Mouse (Mus musculus) kidney, embryonic 15.5 days (tissue): ENCODE results near the gene Tssc4. TPM values are rescaled to one million over a fixed set of nuclear protein-coding genes. Genes with fewer than 3 reads are reported as not detected.

ENCODE experiments used
- ATAC-seq: fragments of 200-750 bp; cut with Nextera tagmentation; replicated peaks from 2 replicates; pipeline ENCODE4 v1.8.0; 2017; ENCODE audit warnings: moderate TSS enrichment; ENCODE audit not compliant: low FRiP score
- H3K27ac ChIP-seq: fragments of 300-500 bp; sonication (generic); 2 replicates; pipeline ENCODE4 v1.5.1; 2015; ENCODE audit warnings: mild to moderate bottlenecking, inconsistent platforms
- H3K27me3 ChIP-seq: fragments of 300-500 bp; sonication (generic); 2 replicates; pipeline ENCODE4 v1.6.1; 2015; ENCODE audit warnings: inconsistent platforms
- H3K36me3 ChIP-seq: fragments of 300-500 bp; sonication (generic); 2 replicates; pipeline ENCODE4 v1.6.1; 2015; ENCODE audit warnings: inconsistent platforms
- H3K4me1 ChIP-seq: fragments of 300-500 bp; sonication (generic); 2 replicates; pipeline ENCODE4 v1.6.1; 2015; ENCODE audit warnings: inconsistent platforms
- H3K4me2 ChIP-seq: fragments of 300-500 bp; sonication (generic); 2 replicates; pipeline ENCODE4 v1.6.1; 2015; ENCODE audit warnings: moderate library complexity, mild to moderate bottlenecking, inconsistent platforms
- H3K4me3 ChIP-seq: fragments of 300-500 bp; sonication (generic); replicated peaks from 2 replicates; pipeline ENCODE4 v1.5.1; 2015; ENCODE audit warnings: mild to moderate bottlenecking, inconsistent platforms
- H3K9ac ChIP-seq: fragments of 300-500 bp; sonication (generic); 2 replicates; pipeline ENCODE4 v1.6.1; 2015; ENCODE audit warnings: mild to moderate bottlenecking, inconsistent platforms
- H3K9me3 ChIP-seq: fragments of 300-500 bp; sonication (generic); replicated peaks from 2 replicates; pipeline ENCODE4 v1.6.1; 2016; ENCODE audit warnings: inconsistent platforms
- WGBS: fragments of 180-500 bp; shearing (Covaris S2); methylation state at CpG from one replicate; pipeline ENCODE4 v1.1.7; 2015; ENCODE audit warnings: mixed read lengths; 5-methylcytosine and 5-hydroxymethylcytosine counted together
- polyA plus RNA-seq: library from polyadenylated mRNA; unstranded; fragments of >200 nt; fragmentation: Nextera tagmentation; extraction: Ambion mirVana; gene quantifications from 2 replicates; pipeline ENCODE4 v1.2.1, GENCODE M21; 2015

Gene Tssc4
- polyA plus RNA-seq, 1 experiment from 2014 or later: 105 TPM

DNA sequence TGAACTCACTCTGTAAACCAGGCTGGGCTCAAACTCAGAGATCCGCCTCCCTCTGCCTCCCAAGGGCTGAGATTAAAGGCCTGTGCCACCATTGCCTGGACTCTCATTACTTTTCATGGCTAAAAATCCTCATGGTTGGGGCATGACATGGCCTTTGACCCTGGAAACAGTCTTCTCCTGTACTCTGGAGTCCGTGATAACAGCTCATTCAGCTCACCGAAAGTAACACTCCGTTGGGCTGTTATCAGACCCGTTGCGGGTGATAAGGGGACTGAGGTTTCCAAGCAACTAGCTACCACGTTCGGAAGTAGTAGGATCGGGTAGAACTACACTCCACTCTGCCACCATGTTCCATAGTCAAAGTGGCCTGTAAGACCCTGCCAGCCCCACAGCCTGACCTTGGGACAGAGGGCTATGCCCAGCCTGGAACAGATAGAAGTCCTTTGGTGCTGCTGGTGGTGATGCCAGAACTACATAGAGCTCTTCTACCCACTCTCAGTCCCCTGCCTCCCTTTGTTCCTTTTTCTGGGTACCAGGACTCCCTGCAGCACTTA lies 11.3 kb upstream of the Tssc4 start:
- no peak for ATAC-seq
- Histone ChIP-seq H3K36me3 (peaks cover 34% of the 10 kb centered on the region), H3K9ac (no peak overlapping the region), H3K4me3 (no peak overlapping the region), H3K4me1 (peaks cover 58% of the 10 kb centered on the region), H3K27me3 (no peaks in the 10 kb centered on the region), H3K27ac (peak overlapping the region; percentile 72), H3K9me3 (no peaks in the 10 kb centered on the region), H3K4me2 (peak overlapping the region; percentile 20)
- WGBS: 66% methylated on average over 9 of the region's 9 CpGs

DNA sequence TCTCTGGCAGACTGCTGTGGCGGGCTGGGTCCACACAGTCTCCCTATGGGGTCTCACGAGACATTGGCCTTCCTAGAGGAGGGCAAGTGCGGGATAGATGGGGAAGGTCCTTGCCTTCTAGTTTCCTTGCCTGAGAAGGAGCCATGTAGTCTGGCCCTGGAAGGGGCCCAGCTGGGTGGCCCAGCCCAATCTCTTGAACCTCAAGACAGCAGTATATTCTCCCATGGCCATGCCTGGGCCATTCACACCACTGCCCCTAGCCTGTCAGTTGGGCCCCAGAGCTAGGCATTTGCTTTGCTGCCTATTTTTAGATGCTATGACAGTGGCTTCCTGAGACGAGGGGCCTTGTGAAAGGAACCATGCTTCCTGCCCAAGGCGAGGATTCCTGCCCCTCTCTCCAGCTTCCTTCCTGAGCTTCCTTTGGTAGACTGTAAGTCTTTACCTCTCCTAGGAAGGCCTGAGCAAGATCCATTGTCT lies 10.8 kb upstream of the Tssc4 start:
- H3K36me3 ChIP-seq: peaks cover 39% of the 10 kb centered on the region
- peak overlapping the region; percentile 20; the same call in 1 of the 2 replicates for H3K4me2 ChIP-seq
- no peak for ATAC-seq

DNA sequence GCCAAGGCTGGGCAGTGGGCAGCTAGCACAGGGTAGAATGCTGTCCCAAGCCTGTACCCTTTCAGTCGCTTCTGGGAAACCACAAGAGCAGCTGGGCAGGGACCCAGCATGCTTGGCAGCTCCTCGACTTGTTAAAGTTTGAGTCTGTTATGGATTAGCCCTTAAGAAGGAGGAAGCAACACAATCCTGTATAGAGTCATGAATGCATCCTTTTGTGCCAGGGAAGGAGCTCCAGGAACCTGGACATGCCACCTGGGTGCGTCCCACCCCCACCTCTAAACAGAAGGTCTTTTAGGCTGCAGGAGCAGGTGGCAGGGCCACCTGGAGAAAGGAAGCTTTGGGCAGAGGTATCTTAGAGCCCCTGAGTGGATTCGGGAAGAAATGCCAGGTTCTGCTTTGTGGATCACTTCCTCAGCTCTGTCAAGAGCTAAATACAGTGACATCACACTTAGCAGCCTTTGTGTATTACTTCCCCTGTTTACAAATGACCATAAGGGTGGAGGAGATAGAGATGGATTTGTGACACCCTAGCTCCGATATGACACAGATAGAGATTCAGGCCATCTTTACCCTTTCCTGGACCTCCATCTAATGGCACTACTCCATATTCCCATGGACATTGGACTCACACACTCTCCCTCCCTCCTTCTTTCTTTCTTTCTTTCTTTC lies 9.7 kb upstream of the Tssc4 start:
- H3K4me3 ChIP-seq: no peak overlapping the region
- ATAC-seq: no peak
- peaks cover 50% of the 10 kb centered on the region for H3K36me3 ChIP-seq
- peak overlapping the region; percentile 72 for H3K27ac ChIP-seq
- peaks cover 49% of the 10 kb centered on the region for H3K4me1 ChIP-seq
- no peak overlapping the region for H3K9ac ChIP-seq
- no peaks in the 10 kb centered on the region for H3K9me3 ChIP-seq
- peak overlapping the region; percentile 20; the same call in 1 of the 2 replicates for H3K4me2 ChIP-seq
- H3K27me3 ChIP-seq: no peaks in the 10 kb centered on the region
- WGBS: 71% methylated on average over 5 of the region's 5 CpGs

More for the DNA sequence above, 10.8 kb upstream of the Tssc4 start:
- H3K9me3 ChIP-seq: no peaks in the 10 kb centered on the region
- no peak overlapping the region for H3K4me3 ChIP-seq
- H3K27me3 ChIP-seq: no peaks in the 10 kb centered on the region
- peak overlapping the region; percentile 72 for H3K27ac ChIP-seq
- no peak overlapping the region for H3K9ac ChIP-seq
- peaks cover 58% of the 10 kb centered on the region for H3K4me1 ChIP-seq
- 67% methylated on average over 5 of the region's 5 CpGs for WGBS

DNA sequence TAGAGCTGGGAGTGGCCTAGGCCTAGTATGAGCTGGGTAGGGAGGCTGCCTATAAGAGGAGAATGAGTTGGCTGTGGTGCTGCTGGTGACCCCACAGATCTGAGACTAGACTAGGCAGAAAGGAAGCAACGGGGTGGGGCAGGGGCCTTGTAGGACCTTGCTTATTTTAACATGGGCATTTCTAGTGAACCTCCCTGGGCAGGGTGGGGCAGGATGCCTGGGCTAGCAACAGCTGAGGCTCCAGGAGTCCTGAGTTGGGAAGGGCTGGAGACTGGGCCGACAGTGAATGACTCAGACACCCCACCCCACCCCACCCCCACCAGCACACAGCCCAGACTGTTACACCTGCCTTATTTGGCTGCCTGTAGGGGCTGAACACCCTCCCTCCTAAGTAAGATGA lies 6.3 kb upstream of the Tssc4 start:
- H3K36me3 ChIP-seq: peaks cover 76% of the 10 kb centered on the region
- 81% methylated on average over 2 of the region's 2 CpGs for WGBS
- ATAC-seq: no peak

DNA sequence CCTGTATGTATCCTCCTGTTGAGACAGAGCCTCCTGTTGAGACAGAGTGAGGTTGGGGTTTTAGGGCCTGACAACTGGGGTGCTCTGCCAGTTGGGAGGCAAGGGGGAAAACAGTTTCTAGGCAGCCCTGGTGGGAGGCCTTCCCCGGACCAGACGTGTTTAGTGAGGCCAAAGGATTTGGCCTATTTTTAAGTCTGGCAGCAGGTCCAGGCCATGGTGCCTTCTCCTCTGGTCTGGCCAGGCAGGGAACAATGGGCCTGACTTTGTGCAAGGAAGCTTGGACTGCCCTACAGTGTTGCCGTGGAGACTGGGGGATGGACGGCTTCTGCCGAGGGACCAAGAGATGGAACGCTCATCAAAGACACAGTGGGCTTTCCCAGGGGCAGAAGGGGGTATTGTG lies 4.8 kb upstream of the Tssc4 start:
- no peak overlapping the region for H3K4me3 ChIP-seq
- no peak overlapping the region for H3K9ac ChIP-seq
- ATAC-seq: no peak
- H3K4me1 ChIP-seq: peaks cover 13% of the 10 kb centered on the region
- H3K36me3 ChIP-seq: peaks cover 84% of the 10 kb centered on the region
- no peak overlapping the region for H3K4me2 ChIP-seq
- no peaks in the 10 kb centered on the region for H3K27me3 ChIP-seq
- 79% methylated on average over 6 of the region's 6 CpGs for WGBS
- no peaks in the 10 kb centered on the region for H3K9me3 ChIP-seq
- H3K27ac ChIP-seq: no peak overlapping the region

More for the DNA sequence above, 6.3 kb upstream of the Tssc4 start:
- Histone ChIP-seq H3K9me3 (no peaks in the 10 kb centered on the region), H3K4me2 (no peak overlapping the region), H3K27me3 (no peaks in the 10 kb centered on the region), H3K4me1 (peaks cover 16% of the 10 kb centered on the region), H3K4me3 (no peak overlapping the region), H3K27ac (no peak overlapping the region), H3K9ac (no peak overlapping the region)

DNA sequence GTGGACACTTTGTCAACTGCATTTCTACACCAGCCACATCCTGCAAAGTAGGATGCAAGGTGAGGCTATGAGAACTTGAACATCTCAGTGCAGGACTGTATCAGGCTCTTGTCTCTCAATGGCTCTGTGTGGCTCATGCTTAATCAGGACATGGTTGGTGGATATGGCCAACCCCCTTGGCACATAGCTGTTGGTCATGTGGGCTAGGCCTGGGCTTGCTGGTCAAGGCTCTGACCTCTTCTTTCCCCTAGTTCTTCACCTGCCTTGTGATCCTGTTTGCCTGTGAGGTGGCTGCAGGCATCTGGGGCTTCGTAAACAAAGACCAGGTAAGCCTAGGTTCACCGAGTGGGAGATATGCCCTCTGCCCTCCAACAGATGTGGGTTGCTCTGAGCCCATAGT lies 3.4 kb upstream of the Tssc4 start:
- Histone ChIP-seq H3K36me3 (peaks cover 79% of the 10 kb centered on the region), H3K4me3 (no peak overlapping the region), H3K4me2 (no peak overlapping the region), H3K27ac (no peak overlapping the region), H3K4me1 (peaks cover 20% of the 10 kb centered on the region), H3K9ac (no peak overlapping the region), H3K27me3 (no peaks in the 10 kb centered on the region), H3K9me3 (no peaks in the 10 kb centered on the region)
- ATAC-seq: no peak
- 95% methylated on average over 2 of the region's 2 CpGs for WGBS

DNA sequence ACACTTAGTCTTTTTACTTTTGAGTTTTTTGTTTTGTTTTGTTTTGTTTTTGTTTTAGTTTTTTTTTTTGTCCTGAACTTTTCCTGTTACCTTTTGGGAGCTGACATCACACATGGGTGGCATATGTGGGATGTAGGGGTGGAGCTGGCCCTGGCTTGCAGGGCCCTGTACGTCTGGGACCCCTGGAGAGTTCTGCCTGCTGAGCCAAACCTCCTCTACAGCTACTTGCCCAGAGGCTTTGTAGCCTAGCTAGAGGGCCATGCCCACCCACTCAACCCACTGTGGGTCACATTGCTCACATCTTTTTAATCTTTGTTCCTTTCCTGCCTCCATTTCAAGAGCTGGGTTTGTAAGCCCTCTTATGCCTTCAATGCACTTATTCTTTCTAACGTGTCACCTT lies 1.6 kb upstream of the Tssc4 start:
- Histone ChIP-seq H3K4me3 (no peak overlapping the region), H3K4me1 (peaks cover 27% of the 10 kb centered on the region), H3K27me3 (no peaks in the 10 kb centered on the region), H3K9ac (no peak overlapping the region), H3K27ac (peak overlapping the region; percentile 96), H3K9me3 (no peaks in the 10 kb centered on the region), H3K36me3 (peaks cover 72% of the 10 kb centered on the region), H3K4me2 (no peak overlapping the region)
- no peak for ATAC-seq
- 84% methylated on average over 2 of the region's 2 CpGs for WGBS

DNA sequence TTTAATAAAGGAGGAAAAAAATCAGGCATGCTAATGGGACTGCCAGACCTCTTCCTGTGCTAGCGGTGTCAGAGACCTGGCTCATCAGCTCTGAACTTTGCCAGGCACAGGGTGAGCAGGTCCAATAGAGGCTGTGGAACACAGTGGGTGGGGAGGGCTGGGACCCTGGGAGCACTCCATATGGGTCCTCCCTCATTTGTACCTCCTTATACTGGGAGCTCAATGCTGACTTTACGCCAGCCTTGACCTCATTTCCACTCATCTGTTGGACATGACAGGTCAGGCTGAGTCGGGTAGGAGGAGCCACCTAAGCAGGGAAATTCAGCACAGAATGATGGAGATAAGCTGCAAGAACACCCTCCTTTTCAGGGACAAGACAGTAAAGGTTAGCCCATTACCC lies 1.2 kb upstream of the Tssc4 start:
- H3K27me3 ChIP-seq: no peaks in the 10 kb centered on the region
- H3K4me2 ChIP-seq: peak overlapping the region; percentile 65
- no peaks in the 10 kb centered on the region for H3K9me3 ChIP-seq
- WGBS: 82% methylated on average over 3 of the region's 3 CpGs
- ATAC-seq: no peak
- peaks cover 67% of the 10 kb centered on the region for H3K36me3 ChIP-seq
- peak overlapping the region; percentile 96 for H3K27ac ChIP-seq
- H3K4me3 ChIP-seq: no peak overlapping the region
- H3K4me1 ChIP-seq: peaks cover 27% of the 10 kb centered on the region
- H3K9ac ChIP-seq: no peak overlapping the region

DNA sequence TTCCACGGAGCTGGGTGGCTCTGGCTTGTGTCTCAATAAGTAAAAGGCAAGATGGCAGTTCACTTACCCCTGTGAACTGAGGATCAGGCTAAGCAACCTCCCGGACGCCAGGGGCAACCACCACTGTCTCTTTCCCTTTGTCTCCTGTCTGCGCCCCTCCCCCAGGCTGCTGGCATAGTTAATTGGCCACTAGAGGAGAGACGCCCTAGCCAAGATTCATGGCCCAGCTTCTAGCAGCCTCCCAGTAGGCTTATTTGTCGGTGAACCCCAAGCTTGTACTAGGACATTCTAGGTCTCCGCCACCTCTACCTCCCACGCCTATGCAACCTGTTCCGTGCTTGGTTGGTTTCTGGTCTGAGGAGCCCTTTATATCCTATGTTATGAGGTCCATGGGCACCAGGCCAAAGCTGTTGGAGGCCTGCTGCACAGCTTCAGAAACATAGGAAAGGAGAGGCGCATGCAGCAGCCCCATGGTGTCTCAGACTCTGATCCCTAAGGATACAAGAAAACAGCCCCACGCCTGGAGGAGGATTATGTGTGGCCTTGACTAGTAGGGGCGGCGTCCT lies 650 bp upstream of the Tssc4 start:
- peak; percentile 12 for ATAC-seq

DNA sequence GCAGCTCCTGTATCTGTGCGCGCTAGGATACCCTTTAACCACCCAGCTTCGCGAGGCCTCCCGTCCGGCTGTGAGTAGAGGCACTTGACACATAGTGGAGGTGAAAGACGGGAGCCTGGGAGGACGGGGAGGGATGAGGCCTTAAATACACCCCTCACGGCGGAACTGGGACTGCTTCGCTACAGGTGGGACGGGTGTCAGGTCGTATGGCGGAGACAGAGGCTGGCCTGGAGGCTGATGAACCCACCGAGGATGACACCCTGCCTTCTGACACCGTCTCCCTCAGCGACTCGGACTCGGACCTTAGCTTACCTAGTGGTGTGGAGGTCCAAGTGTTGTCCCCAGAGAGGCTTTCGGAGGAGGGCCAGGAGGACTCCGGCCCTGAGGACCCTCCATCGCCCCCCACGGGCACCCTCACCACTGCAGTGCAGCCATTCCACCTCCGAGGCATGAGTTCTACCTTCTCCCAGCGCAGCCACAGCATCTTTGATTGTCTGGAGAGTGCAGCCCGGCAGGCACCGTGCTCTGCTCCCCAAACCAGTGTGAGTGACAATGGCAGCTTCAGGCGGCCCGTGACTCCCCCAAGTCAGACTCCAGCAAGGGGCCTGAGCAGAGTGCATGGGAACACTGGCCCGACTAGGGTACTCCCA lies 827 bp downstream of the Tssc4 start:
- peak overlapping the region; percentile 97 for H3K4me2 ChIP-seq
- peaks cover 48% of the 10 kb centered on the region for H3K36me3 ChIP-seq
- H3K4me3 ChIP-seq: peak overlapping the region; percentile 71
- no peaks in the 10 kb centered on the region for H3K9me3 ChIP-seq
- ATAC-seq: no peak; the same call in 1 of the 2 replicates
- H3K27me3 ChIP-seq: no peaks in the 10 kb centered on the region
- H3K27ac ChIP-seq: peak overlapping the region; percentile 96
- H3K4me1 ChIP-seq: peaks cover 27% of the 10 kb centered on the region
- WGBS: 8% methylated on average over 30 of the region's 30 CpGs
- H3K9ac ChIP-seq: peak overlapping the region; percentile 86

More for the DNA sequence above, 650 bp upstream of the Tssc4 start:
- peak overlapping the region; percentile 71 for H3K4me3 ChIP-seq
- 0 out of 2 replicates have a peak overlapping the region, but pooled peaks have one; percentile 29 for H3K9ac ChIP-seq
- H3K27ac ChIP-seq: peak overlapping the region; percentile 96
- H3K36me3 ChIP-seq: peaks cover 62% of the 10 kb centered on the region
- no peaks in the 10 kb centered on the region for H3K9me3 ChIP-seq
- no peaks in the 10 kb centered on the region for H3K27me3 ChIP-seq
- H3K4me1 ChIP-seq: peaks cover 27% of the 10 kb centered on the region
- WGBS: 48% methylated on average over 13 of the region's 13 CpGs
- H3K4me2 ChIP-seq: peak overlapping the region; percentile 65

DNA sequence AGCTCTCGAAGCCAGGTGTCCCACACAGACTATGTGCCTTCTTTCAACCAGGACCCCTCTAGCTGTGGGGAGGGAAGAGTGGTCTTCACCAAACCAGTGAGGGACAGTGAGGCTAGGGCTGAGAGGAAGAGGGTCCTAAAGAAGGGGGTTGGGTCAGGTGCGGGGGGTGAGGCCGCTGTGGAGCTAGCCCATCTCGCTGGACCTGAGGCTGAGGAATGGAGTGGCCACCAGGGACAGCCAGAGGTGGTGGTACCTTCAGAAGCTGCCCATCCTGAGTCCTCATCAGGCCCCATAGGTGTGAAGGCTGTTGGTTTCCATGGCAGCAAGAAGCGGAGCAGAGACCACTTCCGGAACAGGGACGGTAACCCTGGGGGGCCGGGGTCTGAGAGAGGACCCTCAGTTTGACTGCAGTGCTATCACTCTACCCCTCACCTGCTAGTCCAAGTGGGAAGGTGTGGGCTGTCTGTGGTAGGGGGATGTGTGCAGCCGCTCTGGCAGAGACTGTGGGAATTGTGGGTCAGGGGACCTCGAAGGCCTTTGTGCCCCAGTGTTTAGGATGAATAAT lies 1.5 kb downstream of the Tssc4 start:
- H3K4me2 ChIP-seq: peak overlapping the region; percentile 97
- H3K9me3 ChIP-seq: no peaks in the 10 kb centered on the region
- no peaks in the 10 kb centered on the region for H3K27me3 ChIP-seq
- peak overlapping the region; percentile 96 for H3K27ac ChIP-seq
- WGBS: 86% methylated on average over 10 of the region's 10 CpGs
- H3K9ac ChIP-seq: peak overlapping the region; percentile 86
- peak overlapping the region; percentile 71 for H3K4me3 ChIP-seq
- ATAC-seq: no peak
- peaks cover 27% of the 10 kb centered on the region for H3K4me1 ChIP-seq
- H3K36me3 ChIP-seq: peaks cover 40% of the 10 kb centered on the region

DNA sequence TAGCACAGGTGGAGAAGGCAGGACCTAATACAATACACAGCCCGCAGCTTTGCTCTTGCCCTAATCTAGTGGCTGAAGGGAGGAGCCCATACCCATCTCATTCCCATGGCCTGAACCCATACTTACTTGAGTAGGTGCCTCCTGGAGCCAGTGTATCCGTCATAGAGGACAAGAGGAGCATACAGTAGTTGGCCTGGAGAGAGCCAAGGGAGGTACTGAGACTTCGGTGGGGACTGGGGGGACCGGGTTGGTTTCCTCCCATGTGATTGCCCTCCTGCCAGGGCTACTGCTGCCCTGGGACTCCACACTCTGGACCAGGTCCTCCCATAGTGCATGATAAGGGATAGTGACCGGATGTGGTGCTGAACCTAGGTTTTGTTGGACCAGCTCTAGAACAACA lies 3.6 kb downstream of the Tssc4 start:
- Histone ChIP-seq H3K27ac (no peak overlapping the region), H3K4me3 (no peak overlapping the region), H3K36me3 (peaks cover 20% of the 10 kb centered on the region), H3K9ac (no peak overlapping the region), H3K27me3 (no peaks in the 10 kb centered on the region), H3K4me2 (no peak overlapping the region), H3K9me3 (no peaks in the 10 kb centered on the region), H3K4me1 (peaks cover 27% of the 10 kb centered on the region)
- WGBS: 86% methylated on average over 5 of the region's 5 CpGs
- ATAC-seq: no peak
